Comparison of ENCODE assay signal across 9 mouse cellular contexts in genomic region chr5:24453985-24454303, GRCm38 (mm10). TPM values are rescaled to one million over a fixed set of nuclear protein-coding genes. Genes with fewer than 3 reads are reported as not detected.
DNase-seq lines count a peak whose midpoint lies in the region; ATAC-seq lines count a peak whose summit lies in the region.
"Had no signal": no experiment of that assay in that cellular context is flagged by ENCODE, and none has a peak within 500 bp of the region (broad histone marks: within the 10 kb centered on the region; RNA-seq: fewer than 3 reads in every experiment).

No protein-coding gene starts in this region.

- peaks cover 40% of the 10 kb centered on the region for H3K4me1 ChIP-seq in kidney, embryonic 16.5 days (ENCODE audit: insufficient read depth, low read length)
- peaks cover 45% of the 10 kb centered on the region for H3K4me1 ChIP-seq in embryonic facial prominence, embryonic 15.5 days
- H3K4me1 ChIP-seq in intestine, embryonic 16.5 days (ENCODE audit: control insufficient read depth, insufficient read depth, low read length), result peaks cover 40% of the 10 kb centered on the region
- peaks cover 44% of the 10 kb centered on the region for H3K4me1 ChIP-seq in neural tube, embryonic 12.5 days

- peak overlapping the region; percentile 89 for H3K4me2 ChIP-seq in kidney, embryonic 16.5 days (replicated peaks; ENCODE audit: low read depth, low read length)
- peak overlapping the region; percentile 90 for H3K4me2 ChIP-seq in embryonic facial prominence, embryonic 15.5 days (replicated peaks)
- H3K4me2 ChIP-seq in intestine, embryonic 16.5 days (ENCODE audit: low read depth, low read length), result peak overlapping the region; percentile 96
- H3K4me2 ChIP-seq in neural tube, embryonic 12.5 days (replicated peaks), result peak overlapping the region; percentile 99

- H3K9me3 ChIP-seq in kidney, embryonic 16.5 days (ENCODE audit: low read length), result no peaks in the 10 kb centered on the region
- H3K9me3 ChIP-seq in embryonic facial prominence, embryonic 15.5 days (replicated peaks), result no peaks in the 10 kb centered on the region
- H3K9me3 ChIP-seq in intestine, embryonic 16.5 days (ENCODE audit: control insufficient read depth, low read length), result no peaks in the 10 kb centered on the region
- no peaks in the 10 kb centered on the region for H3K9me3 ChIP-seq in neural tube, embryonic 12.5 days

- no peak overlapping the region for H3K27ac ChIP-seq in kidney, embryonic 16.5 days (ENCODE audit: low read length)
- peak overlapping the region; percentile 88 for H3K27ac ChIP-seq in embryonic facial prominence, embryonic 15.5 days (replicated peaks)
- H3K27ac ChIP-seq in intestine, embryonic 16.5 days (ENCODE audit: low read length), result no peak overlapping the region
- no peak overlapping the region for H3K27ac ChIP-seq in neural tube, embryonic 12.5 days

- no peak for ATAC-seq in kidney, embryonic 16.5 days (ENCODE audit: low FRiP score, low TSS enrichment)
- ATAC-seq in embryonic facial prominence, embryonic 15.5 days (ENCODE audit: insufficient number of reproducible peaks, low FRiP score, low TSS enrichment, low read depth), result no peak
- no peak for ATAC-seq in intestine, embryonic 16.5 days
- ATAC-seq in neural tube, embryonic 12.5 days (ENCODE audit: low FRiP score, low read depth), result no peak
- ATAC-seq in frontal cortex, adult (ENCODE audit: low TSS enrichment), result no peak

- peak overlapping the region; percentile 91; the same call in 1 of the 2 replicates for H3K9ac ChIP-seq in kidney, embryonic 16.5 days (replicated peaks; ENCODE audit: low read length)
- H3K9ac ChIP-seq in embryonic facial prominence, embryonic 15.5 days, result no peak overlapping the region
- no peak overlapping the region for H3K9ac ChIP-seq in intestine, embryonic 16.5 days (ENCODE audit: low read depth, low read length)
- H3K9ac ChIP-seq in neural tube, embryonic 12.5 days, result peak overlapping the region; percentile 99; the same call in 1 of the 2 replicates

- no peak overlapping the region; the same call in 1 of the 2 replicates for H3K4me3 ChIP-seq in kidney, embryonic 16.5 days (ENCODE audit: low read length)
- peak overlapping the region; percentile 84 for H3K4me3 ChIP-seq in embryonic facial prominence, embryonic 15.5 days (replicated peaks)
- no peak overlapping the region for H3K4me3 ChIP-seq in intestine, embryonic 16.5 days (ENCODE audit: low read length)
- peak overlapping the region; percentile 94; the same call in 1 of the 2 replicates for H3K4me3 ChIP-seq in neural tube, embryonic 12.5 days

- no peaks in the 10 kb centered on the region for H3K27me3 ChIP-seq in kidney, embryonic 16.5 days (ENCODE audit: insufficient read depth, low read length)
- no peaks in the 10 kb centered on the region for H3K27me3 ChIP-seq in embryonic facial prominence, embryonic 15.5 days
- H3K27me3 ChIP-seq in intestine, embryonic 16.5 days (replicated peaks; ENCODE audit: control insufficient read depth, insufficient read depth, low read length), result no peaks in the 10 kb centered on the region
- H3K27me3 ChIP-seq in neural tube, embryonic 12.5 days (replicated peaks), result no peaks in the 10 kb centered on the region

- WGBS in kidney, embryonic 16.5 days, result 0% methylated on average over 2 of the region's 2 CpGs
- WGBS in embryonic facial prominence, embryonic 15.5 days, result 17% methylated on average over 2 of the region's 2 CpGs
- 14% methylated on average over 2 of the region's 2 CpGs for WGBS in intestine, embryonic 16.5 days
- 8% methylated on average over 2 of the region's 2 CpGs for WGBS in neural tube, embryonic 12.5 days

- DNase-seq in kidney, postnatal 36 days, result no peak
- DNase-seq in kidney, postnatal 25 days, result no peak
- DNase-seq in right cerebral cortex, adult 18-20 months, result no peak
- DNase-seq: kidney, adult 18-20 months had no signal

- no peaks in the 10 kb centered on the region for H3K36me3 ChIP-seq in kidney, embryonic 16.5 days (ENCODE audit: insufficient read depth, low read length)
- H3K36me3 ChIP-seq in embryonic facial prominence, embryonic 15.5 days, result 0 out of 2 replicates have a peak, but pooled peaks cover 6% of the 10 kb centered on the region
- no peaks in the 10 kb centered on the region for H3K36me3 ChIP-seq in intestine, embryonic 16.5 days (ENCODE audit: control insufficient read depth, insufficient read depth, low read length)
- peaks cover 20% of the 10 kb centered on the region; the same call in 1 of the 2 replicates for H3K36me3 ChIP-seq in neural tube, embryonic 12.5 days

RNA-seq across cellular contexts. Expression of gene Agap3, which starts 2.0 kb away (rescaled TPM):
- 15.0 and 21.0 TPM in 2 replicates for polyA plus RNA-seq in kidney, embryonic 16.5 days (2015; fragmentation: Nextera tagmentation; extraction: Ambion mirVana)
- polyA plus RNA-seq in embryonic facial prominence, embryonic 15.5 days (2015; fragmentation: Nextera tagmentation; extraction: Ambion mirVana), result 45.0 and 49.9 TPM in 2 replicates
- 10.2 and 10.7 TPM in 2 replicates for polyA plus RNA-seq in intestine, embryonic 16.5 days (2015; fragmentation: Nextera tagmentation; extraction: Ambion mirVana)
- 109 and 113 TPM in 2 replicates for polyA plus RNA-seq in neural tube, embryonic 12.5 days (2016; fragmentation: Nextera tagmentation; extraction: Ambion mirVana)

RNA-seq across cellular contexts. Expression of gene Tmub1, which starts 6.3 kb away (rescaled TPM):
- polyA plus RNA-seq in kidney, embryonic 16.5 days (2015; fragmentation: Nextera tagmentation; extraction: Ambion mirVana), result 29.4 and 32.8 TPM in 2 replicates
- polyA plus RNA-seq in embryonic facial prominence, embryonic 15.5 days (2015; fragmentation: Nextera tagmentation; extraction: Ambion mirVana), result 20.5 and 21.4 TPM in 2 replicates
- 28.5 and 28.7 TPM in 2 replicates for polyA plus RNA-seq in intestine, embryonic 16.5 days (2015; fragmentation: Nextera tagmentation; extraction: Ambion mirVana)
- polyA plus RNA-seq in neural tube, embryonic 12.5 days (2016; fragmentation: Nextera tagmentation; extraction: Ambion mirVana), result 35.3 and 40.0 TPM in 2 replicates

RNA-seq across cellular contexts. Expression of gene Fastk, which starts 8.9 kb away (rescaled TPM):
- 143 and 147 TPM in 2 replicates for polyA plus RNA-seq in kidney, embryonic 16.5 days (2015; fragmentation: Nextera tagmentation; extraction: Ambion mirVana)
- polyA plus RNA-seq in embryonic facial prominence, embryonic 15.5 days (2015; fragmentation: Nextera tagmentation; extraction: Ambion mirVana), result 123 and 135 TPM in 2 replicates
- polyA plus RNA-seq in intestine, embryonic 16.5 days (2015; fragmentation: Nextera tagmentation; extraction: Ambion mirVana), result 113 and 117 TPM in 2 replicates
- 114 TPM in 2 replicates for polyA plus RNA-seq in neural tube, embryonic 12.5 days (2016; fragmentation: Nextera tagmentation; extraction: Ambion mirVana)

RNA-seq across cellular contexts. Expression of gene Slc4a2, which starts 30.3 kb away (rescaled TPM):
- 52.5 and 53.8 TPM in 2 replicates for polyA plus RNA-seq in kidney, embryonic 16.5 days (2015; fragmentation: Nextera tagmentation; extraction: Ambion mirVana)
- polyA plus RNA-seq in embryonic facial prominence, embryonic 15.5 days (2015; fragmentation: Nextera tagmentation; extraction: Ambion mirVana), result 37.6 and 38.9 TPM in 2 replicates
- 52.7 and 59.2 TPM in 2 replicates for polyA plus RNA-seq in intestine, embryonic 16.5 days (2015; fragmentation: Nextera tagmentation; extraction: Ambion mirVana)
- 23.0 and 24.3 TPM in 2 replicates for polyA plus RNA-seq in neural tube, embryonic 12.5 days (2016; fragmentation: Nextera tagmentation; extraction: Ambion mirVana)

RNA-seq across cellular contexts. Expression of gene Cdk5, which starts 30.6 kb away (rescaled TPM):
- 51.1 and 51.5 TPM in 2 replicates for polyA plus RNA-seq in kidney, embryonic 16.5 days (2015; fragmentation: Nextera tagmentation; extraction: Ambion mirVana)
- 52.9 and 54.1 TPM in 2 replicates for polyA plus RNA-seq in embryonic facial prominence, embryonic 15.5 days (2015; fragmentation: Nextera tagmentation; extraction: Ambion mirVana)
- polyA plus RNA-seq in intestine, embryonic 16.5 days (2015; fragmentation: Nextera tagmentation; extraction: Ambion mirVana), result 37.0 and 38.1 TPM in 2 replicates
- 75.4 and 79.2 TPM in 2 replicates for polyA plus RNA-seq in neural tube, embryonic 12.5 days (2016; fragmentation: Nextera tagmentation; extraction: Ambion mirVana)

Comparison
In these comparisons a context has a peak if more than half of its experiments do, and no peak if none do; other contexts are left out.
1. H3K4me3 ChIP-seq: peak in embryonic facial prominence, embryonic 15.5 days (single experiment) and neural tube, embryonic 12.5 days (single experiment); none in kidney, embryonic 16.5 days (single experiment) and intestine, embryonic 16.5 days (single experiment).
2. H3K9ac ChIP-seq: peak in kidney, embryonic 16.5 days (single experiment) and neural tube, embryonic 12.5 days (single experiment); none in embryonic facial prominence, embryonic 15.5 days (single experiment) and intestine, embryonic 16.5 days (single experiment).
3. Peak in every context shown above with its lines, with median percentiles within 50 percentile points of each other: H3K4me2 ChIP-seq.